Mouse (Mus musculus): ENCODE data around the gene P2ry4. TPM values are rescaled to one million over a fixed set of nuclear protein-coding genes. Genes with fewer than 3 reads are reported as not detected.

P2ry4 gene
- polyA plus RNA-seq, 1 experiment from 2014 or later = not detected

DNA sequence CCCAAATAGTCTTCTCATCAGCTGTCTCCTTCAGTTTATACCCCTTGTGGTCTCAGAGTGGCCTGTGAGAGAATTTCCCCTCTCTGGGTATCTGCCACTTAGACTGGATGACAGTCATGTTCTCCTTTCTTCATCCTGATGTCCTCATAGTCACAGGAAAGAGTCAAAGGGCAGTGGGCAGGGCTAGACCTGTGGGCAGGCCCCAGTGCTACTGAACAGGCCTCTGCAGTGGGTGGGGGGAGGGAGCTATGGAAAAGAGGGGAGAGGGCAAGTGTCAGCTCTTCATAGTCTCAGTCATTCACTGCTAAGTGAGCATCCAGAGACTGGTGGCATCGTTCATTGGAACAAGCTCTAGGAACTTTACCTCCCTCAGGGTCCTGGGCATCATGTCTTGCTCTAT, 22.7 kb downstream of the P2ry4 start, which contains the start of gene Awat1:
TSS of gene Awat1 (plus strand) at position 301 of the 400 bp plus-strand sequence.
- Histone ChIP-seq H3K4me2 (replicated peaks) (no peak within 1 kb of the TSS), H3K9me3 (no peaks in the 10 kb centered on the region), H3K4me3 (no peak within 1 kb of the TSS), H3K36me3 (no peaks in the 10 kb centered on the region), H3K4me1 (no peaks in the 10 kb centered on the region), H3K9ac (replicated peaks) (no peak within 1 kb of the TSS), H3K27ac (replicated peaks) (no peak within 1 kb of the TSS), H3K27me3 (no peaks in the 10 kb centered on the region)
- no peak for ATAC-seq (replicated peaks)
- 74% methylated on average over 1 of the region's 1 CpGs for WGBS

DNA sequence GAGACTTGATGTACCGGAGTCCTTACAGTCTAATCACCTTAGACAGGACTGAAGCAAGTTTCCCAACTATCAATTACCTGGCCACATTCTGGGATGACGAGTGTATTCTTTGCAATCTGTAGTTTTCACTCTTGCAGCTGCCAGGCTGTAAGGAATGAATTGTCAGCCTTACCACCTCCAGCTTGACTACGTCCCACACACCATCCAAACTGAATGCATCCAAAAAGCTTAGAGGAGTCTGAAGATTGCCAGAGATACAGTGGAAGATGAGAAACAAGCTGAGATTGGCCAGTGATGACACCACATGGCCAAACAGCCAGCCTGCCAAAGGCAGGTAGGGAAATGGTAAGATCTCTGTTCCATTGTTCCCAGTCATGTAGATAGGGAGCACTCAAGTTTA, 29.0 kb downstream of the P2ry4 start:
- no peak for ATAC-seq (replicated peaks)
- H3K9me3 ChIP-seq = no peaks in the 10 kb centered on the region
- H3K4me1 ChIP-seq = no peaks in the 10 kb centered on the region
- H3K4me3 ChIP-seq = no peak overlapping the region
- no peaks in the 10 kb centered on the region for H3K36me3 ChIP-seq
- H3K27me3 ChIP-seq = no peaks in the 10 kb centered on the region
- H3K9ac ChIP-seq (replicated peaks) = no peak overlapping the region
- 86% methylated on average over 3 of the region's 3 CpGs for WGBS
- no peak overlapping the region for H3K27ac ChIP-seq (replicated peaks)
- H3K4me2 ChIP-seq (replicated peaks) = no peak overlapping the region

DNA sequence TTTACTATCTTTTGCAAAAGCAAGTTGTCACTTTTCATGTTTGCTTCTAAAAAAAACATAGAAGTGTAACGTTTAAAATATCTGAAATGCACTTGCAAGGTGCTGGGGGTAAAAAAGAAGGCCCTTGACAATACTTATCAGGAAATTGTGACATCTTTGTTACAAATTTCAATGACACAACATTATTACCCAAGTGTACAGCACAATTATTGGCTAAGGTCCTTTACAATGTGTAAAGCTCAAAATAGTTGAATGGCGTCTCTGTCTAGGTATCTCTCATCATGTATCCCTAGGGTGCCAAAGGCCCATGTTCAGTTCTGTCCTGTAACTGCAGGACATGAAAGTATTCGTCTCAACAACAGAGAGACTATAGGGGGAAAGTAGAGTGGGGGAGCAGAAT, 38.6 kb downstream of the P2ry4 start:
- Histone ChIP-seq H3K4me3 (no peak overlapping the region), H3K9ac (replicated peaks) (no peak overlapping the region), H3K4me1 (no peaks in the 10 kb centered on the region), H3K4me2 (replicated peaks) (no peak overlapping the region), H3K36me3 (no peaks in the 10 kb centered on the region), H3K27me3 (no peaks in the 10 kb centered on the region), H3K27ac (replicated peaks) (no peak overlapping the region), H3K9me3 (no peaks in the 10 kb centered on the region)
- WGBS = 86% methylated on average over 3 of the region's 3 CpGs
- ATAC-seq (replicated peaks) = no peak

Other genes starting within 250 kb of the P2ry4 start
- gene Otud6a, start 165.9 kb downstream of the P2ry4 start, polyA plus RNA-seq (2015; fragmentation: Nextera tagmentation; extraction: Ambion mirVana) = not detected in 2 replicates
- gene Awat2, start 152.2 kb downstream of the P2ry4 start, polyA plus RNA-seq (2015; fragmentation: Nextera tagmentation; extraction: Ambion mirVana) = 0.19 and 0.26 TPM in 2 replicates
- gene Igbp1, start 100.6 kb downstream of the P2ry4 start, polyA plus RNA-seq (2015; fragmentation: Nextera tagmentation; extraction: Ambion mirVana) = 26.9 and 27.0 TPM in 2 replicates
- gene Dgat2l6, start 70.0 kb downstream of the P2ry4 start, polyA plus RNA-seq (2015; fragmentation: Nextera tagmentation; extraction: Ambion mirVana) = not detected in 2 replicates
- gene Awat1, start 22.6 kb downstream of the P2ry4 start, polyA plus RNA-seq (2015; fragmentation: Nextera tagmentation; extraction: Ambion mirVana) = not detected in 2 replicates
- 0.27 TPM in 1 of 2 replicates, not detected in the other for gene Arr3, start 10.6 kb upstream of the P2ry4 start, polyA plus RNA-seq (2015; fragmentation: Nextera tagmentation; extraction: Ambion mirVana)
- gene Kif4, start 30.9 kb upstream of the P2ry4 start, polyA plus RNA-seq (2015; fragmentation: Nextera tagmentation; extraction: Ambion mirVana) = 15.0 and 17.3 TPM in 2 replicates
- 112 and 113 TPM in 2 replicates for gene Pdzd11, start 31.7 kb upstream of the P2ry4 start, polyA plus RNA-seq (2015; fragmentation: Nextera tagmentation; extraction: Ambion mirVana)
- 10.2 and 13.8 TPM in 2 replicates for gene Gdpd2, start 135.0 kb upstream of the P2ry4 start, polyA plus RNA-seq (2015; fragmentation: Nextera tagmentation; extraction: Ambion mirVana)
- 7.3 and 10.0 TPM in 2 replicates for gene Dlg3, start 172.9 kb upstream of the P2ry4 start, polyA plus RNA-seq (2015; fragmentation: Nextera tagmentation; extraction: Ambion mirVana)